Mouse (Mus musculus): Measurements from ENCODE around the gene Gm3404. TPM values are rescaled to one million over a fixed set of nuclear protein-coding genes. Genes with fewer than 3 reads are reported as not detected.
"Not testable (repeated sequence)": the region's sequence is repeated elsewhere in the genome, so short reads cannot be mapped to it uniquely, and the experiment has no call there.

The Gm3404 gene
- polyA plus RNA-seq (2016; fragmentation: Nextera tagmentation; extraction: Ambion mirVana): not detected in 2 replicates

- not testable (repeated sequence) for H3K27me3 ChIP-seq; H3K9me3 ChIP-seq (replicated peaks); H3K4me1 ChIP-seq; H3K27ac ChIP-seq; H3K4me2 ChIP-seq (replicated peaks); H3K36me3 ChIP-seq; ATAC-seq (ENCODE audit: low FRiP score); H3K4me3 ChIP-seq; H3K9ac ChIP-seq
- 84% methylated on average over 3 of the region's 3 CpGs for WGBS
These were observed at the start of gene Gm3404 for GRCm38 (mm10) chr5:146525501-146525900. Gm3404 (plus strand) TSS chr5:146525801.

DNA sequence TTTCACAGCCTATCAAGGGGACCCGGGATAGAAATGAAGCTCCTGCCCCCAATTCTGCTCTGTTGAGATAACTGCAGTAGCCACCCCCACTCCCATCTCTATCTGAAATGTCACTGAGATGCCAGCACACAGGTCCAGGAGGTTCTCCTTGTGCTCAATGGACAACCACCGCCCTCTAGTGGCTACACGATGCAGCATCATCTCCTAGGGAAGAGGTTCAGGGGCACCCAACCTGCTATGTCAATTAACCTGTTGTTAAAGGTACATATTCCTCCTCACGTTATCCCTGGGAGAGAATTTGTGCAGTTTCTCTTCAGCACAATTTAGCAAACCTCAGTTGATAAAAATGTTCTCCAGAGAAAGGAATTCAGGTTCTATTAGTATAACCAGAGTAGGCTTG, 46.0 kb upstream of the Gm3404 start:
- 11% methylated on average over 4 of the region's 4 CpGs for WGBS
- H3K4me2 ChIP-seq (replicated peaks); H3K36me3 ChIP-seq; ATAC-seq (ENCODE audit: low FRiP score); H3K9me3 ChIP-seq (replicated peaks); H3K27ac ChIP-seq; H3K9ac ChIP-seq; H3K27me3 ChIP-seq; H3K4me1 ChIP-seq; H3K4me3 ChIP-seq: not testable (repeated sequence)

- ATAC-seq (ENCODE audit: low FRiP score): not testable (repeated sequence)
- WGBS: 83% methylated on average over 3 of the region's 3 CpGs
These were observed 43.9 kb upstream of the Gm3404 start, which contains the start of gene Gm6408 for GRCm38 (mm10) chr5:146481665-146482064. Gm6408 (plus strand) TSS chr5:146481965.

DNA sequence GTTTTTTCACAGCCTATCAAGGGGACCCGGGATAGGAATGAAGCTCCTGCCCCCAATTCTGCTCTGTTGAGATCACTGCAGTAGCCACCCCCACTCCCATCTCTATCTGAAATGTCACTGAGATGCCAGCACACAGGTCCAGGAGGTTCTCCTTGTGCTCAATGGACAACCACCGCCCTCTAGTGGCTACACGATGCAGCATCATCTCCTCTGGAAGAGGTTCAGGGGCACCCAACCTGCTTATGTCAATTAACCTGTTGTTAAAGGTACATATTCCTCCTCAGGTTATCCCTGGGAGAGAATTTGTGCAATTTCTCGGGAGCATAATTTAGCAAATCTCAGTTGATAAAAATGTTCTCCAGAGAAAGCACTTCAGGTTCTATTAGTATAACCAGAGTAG, 36.6 kb upstream of the Gm3404 start:
- not testable (repeated sequence) for H3K4me3 ChIP-seq; ATAC-seq (ENCODE audit: low FRiP score); H3K9ac ChIP-seq; H3K36me3 ChIP-seq; H3K27me3 ChIP-seq; H3K27ac ChIP-seq; H3K9me3 ChIP-seq (replicated peaks); H3K4me1 ChIP-seq; H3K4me2 ChIP-seq (replicated peaks)
- WGBS: 13% methylated on average over 3 of the region's 4 CpGs

More at GRCm38 (mm10) chr5:146481665-146482064, 43.9 kb upstream of the Gm3404 start, which contains the start of gene Gm6408:
- not testable (repeated sequence) for H3K9me3 ChIP-seq (replicated peaks); H3K27me3 ChIP-seq; H3K9ac ChIP-seq; H3K27ac ChIP-seq; H3K4me3 ChIP-seq; H3K4me2 ChIP-seq (replicated peaks); H3K4me1 ChIP-seq; H3K36me3 ChIP-seq

- WGBS: no CpG with 5 or more reads among the region's 5 CpGs
- ATAC-seq (ENCODE audit: low FRiP score): not testable (repeated sequence)
These were observed 34.5 kb upstream of the Gm3404 start, which contains the start of gene Gm6370 for GRCm38 (mm10) chr5:146491063-146491462. Gm6370 (plus strand) TSS chr5:146491363.

DNA sequence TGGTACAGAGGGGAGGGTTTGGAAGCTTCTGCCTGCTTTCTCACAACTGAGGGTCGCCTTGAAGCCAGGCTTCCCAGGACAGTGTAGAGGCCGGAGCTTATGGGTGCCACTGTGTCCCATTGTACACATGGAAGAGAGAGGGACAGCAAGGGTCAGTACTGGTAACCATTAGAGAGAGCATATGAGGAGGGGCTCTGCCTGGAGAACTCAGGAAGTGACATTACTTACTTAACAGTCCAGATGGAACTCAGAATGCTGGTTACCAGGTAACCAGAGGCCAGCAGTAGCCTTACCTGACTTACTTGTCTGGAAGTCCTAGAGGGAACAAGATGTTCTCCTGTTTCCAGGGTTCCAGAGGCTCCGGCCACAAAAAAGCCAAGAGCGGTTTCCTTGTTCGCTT, 23.5 kb upstream of the Gm3404 start, which contains the start of gene 4930449I24Rik:
Gene 4930449I24Rik, plus strand, starts transcription at position 301 of the 400 bp plus-strand sequence.
- H3K4me1 ChIP-seq; H3K27ac ChIP-seq; H3K9ac ChIP-seq; H3K36me3 ChIP-seq; ATAC-seq (ENCODE audit: low FRiP score); H3K4me3 ChIP-seq; H3K4me2 ChIP-seq (replicated peaks); H3K9me3 ChIP-seq (replicated peaks); H3K27me3 ChIP-seq: not testable (repeated sequence)
- no CpG with 5 or more reads among the region's 5 CpGs for WGBS

More at GRCm38 (mm10) chr5:146491063-146491462, 34.5 kb upstream of the Gm3404 start, which contains the start of gene Gm6370:
- not testable (repeated sequence) for H3K4me3 ChIP-seq; H3K9me3 ChIP-seq (replicated peaks); H3K27me3 ChIP-seq; H3K4me2 ChIP-seq (replicated peaks); H3K4me1 ChIP-seq; H3K9ac ChIP-seq; H3K27ac ChIP-seq; H3K36me3 ChIP-seq

- H3K4me1 ChIP-seq; H3K27me3 ChIP-seq; H3K4me2 ChIP-seq (replicated peaks); H3K4me3 ChIP-seq; H3K27ac ChIP-seq; H3K9me3 ChIP-seq (replicated peaks); H3K9ac ChIP-seq; ATAC-seq (ENCODE audit: low FRiP score); H3K36me3 ChIP-seq: not testable (repeated sequence)
- 57% methylated on average over 1 of the region's 5 CpGs for WGBS
These were observed 11.8 kb upstream of the Gm3404 start, which contains the start of gene Gm3402 for GRCm38 (mm10) chr5:146513823-146514222. Gm3402 (plus strand) TSS chr5:146514123.

DNA sequence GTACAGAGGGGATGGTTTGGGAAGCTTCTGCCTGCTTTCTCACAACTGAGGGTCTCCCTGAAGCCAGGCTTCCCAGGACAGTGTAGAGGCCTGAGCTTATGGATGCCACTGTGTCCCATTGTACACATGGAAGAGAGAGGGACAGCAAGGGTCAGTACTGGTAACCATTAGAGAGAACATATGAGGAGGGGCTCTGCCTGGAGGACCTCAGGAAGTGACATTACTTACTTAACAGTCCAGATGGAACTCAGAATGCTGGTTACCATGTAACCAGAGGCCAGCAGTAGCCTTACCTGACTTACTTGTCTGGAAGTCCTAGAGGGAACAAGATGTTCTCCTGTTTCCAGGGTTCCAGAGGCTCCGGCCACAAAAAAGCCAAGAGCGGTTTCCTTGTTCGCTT, 11.7 kb downstream of the Gm3404 start, which contains the start of gene Gm3409:
Gene Gm3409, plus strand, starts transcription at position 301 of the 400 bp plus-strand sequence.
- not testable (repeated sequence) for H3K27ac ChIP-seq; H3K4me3 ChIP-seq; ATAC-seq (ENCODE audit: low FRiP score); H3K4me2 ChIP-seq (replicated peaks); H3K27me3 ChIP-seq; H3K4me1 ChIP-seq; H3K36me3 ChIP-seq; H3K9me3 ChIP-seq (replicated peaks); H3K9ac ChIP-seq
- WGBS: 96% methylated on average over 3 of the region's 3 CpGs

GRCm38 (mm10) chr5:146555836-146556235, 30.2 kb downstream of the Gm3404 start, which contains the start of gene Gm3415:
Gm3415 (plus strand) TSS chr5:146556136.
- not testable (repeated sequence) for ATAC-seq (ENCODE audit: low FRiP score); H3K4me2 ChIP-seq (replicated peaks); H3K27ac ChIP-seq; H3K27me3 ChIP-seq; H3K36me3 ChIP-seq; H3K4me3 ChIP-seq; H3K9me3 ChIP-seq (replicated peaks); H3K4me1 ChIP-seq; H3K9ac ChIP-seq
- WGBS: no CpG with 5 or more reads among the region's 3 CpGs

GRCm38 (mm10) chr5:146564259-146564658, 38.7 kb downstream of the Gm3404 start:
- H3K4me1 ChIP-seq: no peaks in the 10 kb centered on the region
- H3K4me2 ChIP-seq (replicated peaks): no peak overlapping the region
- no peak overlapping the region for H3K9ac ChIP-seq
- no peaks in the 10 kb centered on the region for H3K9me3 ChIP-seq (replicated peaks)
- WGBS: 90% methylated on average over 1 of the region's 1 CpGs
- no peaks in the 10 kb centered on the region for H3K36me3 ChIP-seq
- no peak overlapping the region for H3K4me3 ChIP-seq
- no peak for ATAC-seq (ENCODE audit: low FRiP score)
- H3K27ac ChIP-seq: no peak overlapping the region
- no peaks in the 10 kb centered on the region for H3K27me3 ChIP-seq

DNA sequence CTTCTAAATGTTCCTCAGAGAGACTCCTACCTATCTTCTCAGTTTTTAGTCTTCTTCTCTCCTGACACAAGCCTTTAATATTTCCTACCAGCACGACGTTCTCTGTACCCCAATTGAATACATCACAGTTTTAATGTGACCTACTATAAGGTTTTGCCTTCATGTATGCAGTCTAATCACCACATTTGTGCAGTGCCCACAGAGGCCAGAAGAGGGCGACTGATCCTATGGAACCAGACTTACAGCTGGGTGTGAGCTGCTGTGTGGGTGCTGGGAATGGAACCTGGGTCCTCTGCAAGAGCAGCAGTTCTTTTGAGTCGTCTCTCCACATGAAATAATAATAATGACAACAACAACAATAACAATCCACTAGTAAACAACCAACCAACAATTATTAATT, 41.5 kb downstream of the Gm3404 start:
- no peak overlapping the region for H3K27ac ChIP-seq
- H3K4me2 ChIP-seq (replicated peaks): no peak overlapping the region
- WGBS: 62% methylated on average over 4 of the region's 4 CpGs
- no peaks in the 10 kb centered on the region for H3K9me3 ChIP-seq (replicated peaks)
- no peak overlapping the region for H3K4me3 ChIP-seq
- no peaks in the 10 kb centered on the region for H3K36me3 ChIP-seq
- H3K27me3 ChIP-seq: no peaks in the 10 kb centered on the region
- H3K4me1 ChIP-seq: no peaks in the 10 kb centered on the region
- no peak for ATAC-seq (ENCODE audit: low FRiP score)
- H3K9ac ChIP-seq: no peak overlapping the region

DNA sequence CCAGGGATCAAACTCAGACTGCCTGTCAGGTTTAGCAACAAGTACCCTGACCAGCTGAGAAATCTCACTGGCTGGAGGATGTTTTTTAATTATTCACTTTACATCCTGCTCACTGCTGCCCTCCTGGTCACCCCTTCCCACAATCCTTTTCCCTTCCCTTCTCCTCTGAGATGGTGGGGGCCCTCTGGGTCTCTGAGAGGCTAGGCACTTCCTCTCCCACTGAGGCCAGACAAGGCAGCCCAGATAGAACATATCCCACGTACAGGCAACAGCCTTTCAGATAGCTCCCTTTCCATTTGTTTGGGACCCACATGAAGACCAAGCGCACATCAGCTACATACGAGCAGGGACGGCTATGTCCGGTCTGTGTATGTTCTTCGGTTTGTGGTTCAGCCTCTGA, 44.6 kb downstream of the Gm3404 start:
- not testable (repeated sequence) for ATAC-seq (ENCODE audit: low FRiP score); H3K27me3 ChIP-seq; H3K4me2 ChIP-seq (replicated peaks); H3K27ac ChIP-seq; H3K9ac ChIP-seq; H3K4me1 ChIP-seq; H3K36me3 ChIP-seq; H3K4me3 ChIP-seq; H3K9me3 ChIP-seq (replicated peaks)
- 90% methylated on average over 6 of the region's 6 CpGs for WGBS
